Mouse (Mus musculus): ENCODE data around the gene Pld6. TPM values are rescaled to one million over a fixed set of nuclear protein-coding genes. Genes with fewer than 3 reads are reported as not detected.

Pld6 gene
- 1 to 10 TPM in 3 of 4 experiments, under 1 TPM in 1; 0.86 to 1.6 (median 1.3) TPM for total RNA-seq (2022)

DNA sequence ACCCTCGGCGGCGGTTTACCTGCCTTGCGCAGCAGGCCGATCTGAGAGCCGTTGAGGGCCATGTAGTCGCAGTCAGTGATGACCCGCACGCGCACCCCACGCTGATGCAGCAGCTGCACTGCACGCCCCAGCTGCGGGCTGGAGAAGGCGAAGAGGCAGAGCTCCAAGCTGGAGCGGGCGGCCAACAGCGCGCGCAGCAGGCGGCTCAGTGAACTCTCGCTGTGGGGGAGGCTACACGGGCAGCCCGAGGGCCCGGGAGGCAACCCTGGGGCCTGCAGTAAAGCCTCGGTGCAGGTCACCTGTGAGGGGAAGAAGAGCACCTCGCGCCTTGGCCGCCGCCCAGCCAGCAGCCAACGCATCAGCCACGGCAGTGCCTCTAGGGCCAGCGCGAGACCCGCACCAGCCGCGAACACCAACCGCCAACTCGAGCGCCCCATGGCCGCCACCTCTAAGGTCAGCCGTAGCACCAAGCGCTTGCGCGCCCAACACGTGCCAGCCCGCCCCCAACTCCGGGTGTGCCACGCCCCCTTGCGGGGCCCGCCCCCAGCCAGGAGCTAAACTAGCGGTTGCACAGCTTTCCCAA, at the start of gene Pld6:
Gene Pld6 (minus strand): TSS at position 447 of the 583 bp plus-strand sequence.
- DNase-seq (ENCODE audit: low spot score in 2 of 2) = peak in 1 of 2 experiments; percentile 28

DNA sequence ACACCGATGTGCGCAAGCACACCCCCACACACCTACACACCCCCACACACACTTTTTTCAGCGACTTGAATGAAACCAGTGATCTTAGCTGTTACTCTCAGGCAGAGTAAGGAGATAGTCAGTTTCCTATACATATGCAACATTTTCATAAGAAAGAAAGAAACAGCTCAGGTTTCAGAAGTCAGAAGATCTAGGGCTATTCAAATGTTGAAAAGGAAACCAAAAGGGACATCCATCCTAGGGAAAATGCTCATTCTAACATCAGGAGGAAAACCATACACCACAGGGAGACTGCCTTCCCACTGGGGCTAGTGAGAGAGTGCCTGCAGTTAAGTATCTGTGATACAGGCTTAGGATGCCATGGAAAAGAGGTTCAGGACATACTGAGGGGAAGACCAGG, 34.2 kb upstream of the Pld6 start:
- no peak for DNase-seq (ENCODE audit: low spot score in 2 of 2)

DNA sequence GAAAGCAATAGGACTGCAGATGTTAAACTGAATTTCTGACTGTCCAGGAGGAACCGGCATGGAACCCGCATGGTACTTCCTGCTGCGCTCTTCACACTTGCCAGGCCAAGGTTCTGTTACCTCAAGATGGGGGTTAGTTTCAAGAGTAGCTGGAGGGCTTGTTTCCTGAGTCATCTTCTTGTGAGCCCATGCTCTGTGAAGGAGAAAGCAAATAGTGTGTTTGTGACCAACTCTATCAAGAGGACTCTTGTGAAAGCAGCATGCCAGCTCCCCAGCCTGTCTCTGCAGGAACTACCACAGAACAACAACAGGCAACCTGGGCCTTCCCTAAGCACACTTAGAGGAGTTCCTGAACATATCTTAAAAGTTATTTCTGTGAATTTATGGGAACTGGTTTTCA, 30.5 kb upstream of the Pld6 start:
- no peak for DNase-seq (ENCODE audit: low spot score in 2 of 2)

DNA sequence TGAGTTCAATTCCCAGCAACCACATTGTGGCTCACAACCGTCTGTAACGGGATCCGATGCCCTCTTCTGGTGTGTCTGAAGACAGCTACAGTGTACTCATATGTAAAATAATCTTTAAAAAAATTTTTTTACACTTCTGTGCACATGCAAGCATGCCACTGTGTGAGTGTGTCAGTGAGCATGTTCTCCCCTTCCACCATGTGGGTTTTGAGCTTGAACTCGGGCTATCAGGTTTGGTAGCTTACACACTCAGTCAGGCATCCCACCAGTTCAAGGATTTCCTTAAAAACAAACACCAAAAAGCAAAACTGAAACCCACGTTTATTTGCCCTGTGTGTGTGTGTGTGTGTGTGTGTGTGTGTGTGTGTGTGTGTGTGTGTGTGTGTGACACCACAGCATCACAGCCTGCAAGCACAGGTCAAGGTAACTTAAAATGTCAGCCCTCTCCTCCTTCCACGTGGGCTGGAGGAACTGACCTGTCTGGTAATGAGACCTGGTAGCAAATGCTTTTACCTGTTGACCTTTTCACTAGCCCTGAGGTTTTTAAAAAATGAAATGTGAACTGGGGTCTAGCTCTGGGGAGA, 28.1 kb upstream of the Pld6 start:
- DNase-seq (ENCODE audit: low spot score in 2 of 2) = no peak

DNA sequence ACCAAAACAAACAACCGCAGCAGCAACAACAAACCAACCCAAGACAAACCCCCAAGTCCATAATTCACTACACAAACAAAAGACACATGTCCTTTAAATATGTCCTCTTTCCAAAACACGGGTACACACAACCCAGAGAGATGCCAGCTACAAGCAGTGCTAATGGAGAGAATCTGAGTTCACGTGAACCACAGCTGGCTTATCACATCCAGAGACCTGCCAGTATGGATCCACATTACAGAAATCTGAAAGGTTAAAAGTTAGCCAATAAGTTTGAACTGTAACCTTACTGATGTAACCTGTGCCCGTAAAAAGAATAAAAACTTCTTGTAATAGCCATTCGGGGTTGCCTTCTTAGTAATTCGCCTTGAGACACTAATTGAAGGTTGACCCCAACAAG, 27.5 kb upstream of the Pld6 start:
- DNase-seq (ENCODE audit: low spot score in 2 of 2) = no peak

DNA sequence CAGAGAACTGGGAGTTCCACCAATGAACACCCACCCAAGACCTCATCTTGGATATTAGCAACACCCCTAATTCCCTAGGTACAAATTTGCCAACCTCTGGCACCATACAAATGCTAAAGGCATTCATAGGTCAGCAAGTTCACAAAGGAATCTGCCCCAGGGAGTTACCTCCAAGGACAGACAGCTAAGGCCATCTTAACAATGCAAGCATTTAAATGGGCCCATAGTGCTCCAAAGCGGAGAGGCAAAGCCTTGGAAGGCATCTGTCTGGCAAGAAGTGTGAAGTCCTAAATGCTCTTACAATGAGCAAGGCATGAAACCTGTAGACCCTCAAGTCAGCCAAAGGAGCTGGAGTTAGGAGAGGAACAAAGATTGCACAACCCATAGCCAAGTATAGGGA, 26.9 kb upstream of the Pld6 start:
- DNase-seq (ENCODE audit: low spot score in 2 of 2) = no peak

DNA sequence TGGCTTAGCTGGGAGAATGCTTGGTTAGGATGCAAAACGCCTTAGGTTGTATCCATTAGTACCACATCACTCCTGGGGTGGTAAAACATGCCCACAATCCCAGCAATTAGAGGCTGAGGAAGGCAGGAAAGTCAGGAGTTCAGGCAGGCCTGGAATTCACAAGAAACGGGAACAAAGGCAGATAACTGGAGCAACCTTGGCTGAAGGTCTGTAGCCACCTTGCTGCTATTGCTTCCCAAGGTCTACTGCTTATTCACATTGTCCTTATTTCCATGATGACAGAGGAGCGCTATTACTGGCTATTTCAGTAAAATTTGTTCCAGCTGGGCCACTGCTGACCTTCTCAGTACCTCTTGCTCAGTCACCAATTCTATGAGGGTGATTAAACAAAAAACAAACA, 25.8 kb upstream of the Pld6 start:
- DNase-seq (ENCODE audit: low spot score in 2 of 2) = no peak

DNA sequence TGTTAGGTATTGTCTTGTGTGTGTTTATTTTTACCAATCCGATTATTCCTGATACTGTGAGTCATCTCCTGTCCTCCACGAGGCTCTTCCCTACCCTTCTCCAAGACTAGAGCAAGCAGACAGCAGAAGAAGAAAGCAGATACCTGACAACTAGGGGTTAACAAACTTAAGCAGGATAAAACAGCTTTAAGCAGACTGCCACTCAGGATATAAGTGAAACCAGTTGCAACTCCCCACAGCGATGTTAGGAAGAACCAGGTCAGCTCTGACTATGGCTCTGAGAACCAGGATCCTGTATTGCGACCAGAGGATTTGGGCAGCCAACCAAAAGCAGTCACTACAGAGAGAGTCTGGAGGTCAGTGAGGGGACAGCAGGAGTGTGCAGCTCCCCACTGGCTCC, 23.8 kb upstream of the Pld6 start:
- DNase-seq (ENCODE audit: low spot score in 2 of 2) = no peak

DNA sequence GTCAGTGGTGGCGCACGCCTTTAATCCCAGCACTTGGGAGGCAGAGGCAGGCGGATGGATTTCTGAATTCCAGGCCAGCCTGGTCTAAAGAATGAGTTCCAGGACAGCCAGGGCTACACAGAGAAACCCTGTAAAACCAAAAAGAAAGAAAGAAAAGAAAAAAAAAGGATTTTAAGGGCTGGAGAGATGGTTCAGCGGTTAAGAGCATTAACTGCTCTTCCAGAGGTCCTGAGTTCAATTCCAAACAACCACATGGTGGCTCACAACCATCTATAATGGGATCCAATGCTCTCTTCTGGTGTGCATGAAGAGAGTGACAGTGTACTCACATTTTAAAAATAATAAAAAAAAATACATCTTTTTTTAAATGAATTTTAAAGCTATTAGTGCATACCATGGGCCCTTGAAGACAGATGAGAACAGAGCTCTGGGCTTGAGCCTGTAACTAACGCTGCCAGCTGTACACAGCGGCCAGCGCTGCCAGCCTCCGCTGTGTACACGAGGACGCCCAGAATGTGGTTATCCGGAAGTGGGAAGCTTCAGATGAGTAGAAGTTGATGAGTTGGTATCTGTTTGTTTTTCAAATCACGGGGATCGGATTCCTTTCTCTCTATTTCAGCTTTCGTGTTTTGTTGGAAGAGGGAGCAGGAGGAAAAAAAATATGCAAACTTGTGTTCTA, 23.2 kb upstream of the Pld6 start:
- DNase-seq (ENCODE audit: low spot score in 2 of 2) = no peak

DNA sequence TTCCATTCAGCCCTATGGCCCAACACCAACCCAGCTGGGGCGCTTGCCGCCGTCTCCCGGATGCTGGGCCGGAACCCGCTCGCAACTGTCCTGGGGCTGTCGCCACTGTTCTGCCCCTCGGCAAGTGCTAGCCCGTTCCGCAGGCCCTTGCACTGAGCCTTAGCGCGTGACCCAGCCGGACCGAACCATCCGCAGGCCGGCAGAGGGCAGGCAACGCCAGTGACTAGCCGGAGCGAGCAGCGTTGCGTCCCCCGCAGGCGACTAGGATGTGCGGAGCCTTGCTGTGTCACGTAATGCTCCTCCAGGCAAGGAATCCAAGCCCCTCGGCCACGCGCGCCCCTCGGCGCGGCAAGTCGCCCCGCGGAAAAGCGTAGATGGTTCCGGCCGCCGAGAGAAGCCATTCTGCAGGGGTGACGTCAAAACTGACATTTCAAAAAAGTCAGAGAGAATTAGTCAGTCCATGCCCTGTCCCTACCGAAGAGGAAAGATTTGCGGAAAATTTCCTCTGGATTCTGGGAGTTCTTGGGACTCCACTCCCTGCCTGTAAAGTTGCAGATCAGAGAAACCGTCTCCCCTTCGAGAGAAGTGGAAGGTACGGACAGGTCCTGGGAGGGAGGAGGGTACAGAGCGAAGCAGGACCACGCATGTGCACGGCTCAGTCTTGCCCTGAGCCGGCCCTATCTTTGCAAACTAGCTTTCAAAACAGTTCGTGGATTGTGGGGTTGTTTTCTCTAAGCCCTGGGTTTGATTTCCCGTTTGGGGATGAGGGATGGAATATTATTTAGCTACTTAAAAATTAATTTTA, 22.4 kb upstream of the Pld6 start, which contains the start of gene Flcn:
Gene Flcn (minus strand): TSS at position 347 of the 805 bp plus-strand sequence.
- peak; percentile 77 to 83 for DNase-seq (ENCODE audit: low spot score in 2 of 2)

DNA sequence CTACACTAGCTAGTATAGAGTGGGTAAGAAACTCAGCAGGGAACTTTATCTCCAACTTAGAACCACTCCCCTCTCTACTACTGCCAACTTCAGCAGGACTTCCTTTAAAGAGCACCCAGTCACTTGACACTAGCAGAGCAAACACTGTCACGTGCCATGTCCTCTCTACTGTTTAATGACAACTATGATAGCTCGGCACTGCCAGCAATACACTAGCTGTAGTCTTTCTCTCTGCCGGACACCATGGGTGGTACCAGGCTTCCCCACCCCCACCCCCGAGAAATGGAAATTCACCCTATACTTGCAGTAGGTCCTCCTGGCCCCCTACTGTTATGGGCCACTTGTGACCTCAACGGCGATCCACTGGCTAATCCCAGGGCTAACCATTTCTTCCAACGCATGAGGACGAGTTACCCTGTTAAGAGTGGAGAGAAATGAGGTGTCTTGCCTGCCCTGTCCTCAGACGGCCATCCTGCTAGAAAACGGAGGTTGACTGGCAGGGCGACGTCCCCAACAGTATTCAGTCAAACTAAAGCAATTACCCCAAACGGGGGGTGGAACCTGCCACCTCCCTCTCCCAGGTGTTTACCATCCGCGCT, 21.7 kb upstream of the Pld6 start:
- DNase-seq (ENCODE audit: low spot score in 2 of 2) = no peak

DNA sequence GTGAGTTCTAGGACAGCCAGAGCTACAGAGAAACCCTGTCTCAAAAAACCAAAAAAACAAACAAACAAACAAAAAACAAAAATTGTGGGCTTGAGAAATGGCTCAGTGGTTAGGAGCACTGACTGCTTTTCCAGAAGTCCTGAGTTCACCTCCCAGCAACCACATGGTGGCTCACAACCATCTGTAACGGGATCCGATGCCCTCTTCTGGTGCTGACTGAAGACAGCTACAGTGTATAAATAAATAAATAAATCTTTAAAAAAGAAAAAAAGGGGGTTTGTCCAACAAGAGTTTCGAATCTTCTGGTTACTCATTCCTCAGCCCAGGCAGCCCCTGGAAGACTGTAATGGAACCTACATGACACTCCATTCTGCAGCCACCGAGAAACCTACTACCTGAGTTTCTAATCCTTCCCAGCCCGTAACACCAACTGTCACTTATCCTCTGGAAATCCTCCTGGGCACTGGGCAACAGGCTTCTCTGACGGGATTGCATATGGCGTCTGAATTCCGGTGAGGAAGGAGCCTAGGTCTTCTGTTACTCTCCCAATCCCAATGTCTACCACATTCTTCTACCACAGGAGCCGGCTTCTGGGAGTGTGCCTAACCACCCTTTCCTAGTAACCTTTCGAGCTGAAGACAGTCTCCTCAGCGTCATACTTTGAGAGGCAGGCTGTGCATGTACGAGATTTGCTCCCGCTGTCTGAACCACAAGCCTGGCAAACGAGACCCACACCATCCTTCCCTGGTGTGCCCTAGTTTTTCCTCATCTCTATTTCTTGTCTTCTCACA, 20.9 kb upstream of the Pld6 start:
- DNase-seq (ENCODE audit: low spot score in 2 of 2) = no peak

DNA sequence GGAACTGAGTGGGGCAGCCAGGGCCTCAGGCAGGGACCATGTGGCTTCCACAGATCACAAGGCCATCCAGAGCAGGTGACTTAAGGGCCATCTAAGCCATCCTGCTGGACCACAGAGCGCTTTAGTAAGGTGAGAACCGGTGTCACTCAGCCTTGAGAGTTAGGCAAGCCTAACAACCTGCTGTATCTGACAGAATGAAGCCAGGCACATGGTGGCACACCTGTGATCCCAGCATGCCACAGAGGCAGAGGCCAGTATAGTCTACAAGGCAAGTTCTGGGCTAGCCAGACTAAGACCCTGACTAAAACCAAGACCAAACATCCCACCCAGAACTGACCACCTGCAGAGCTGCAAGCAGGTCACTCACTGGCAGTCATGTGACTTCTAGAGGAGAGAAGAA, 18.2 kb upstream of the Pld6 start:
- DNase-seq (ENCODE audit: low spot score in 2 of 2) = no peak

DNA sequence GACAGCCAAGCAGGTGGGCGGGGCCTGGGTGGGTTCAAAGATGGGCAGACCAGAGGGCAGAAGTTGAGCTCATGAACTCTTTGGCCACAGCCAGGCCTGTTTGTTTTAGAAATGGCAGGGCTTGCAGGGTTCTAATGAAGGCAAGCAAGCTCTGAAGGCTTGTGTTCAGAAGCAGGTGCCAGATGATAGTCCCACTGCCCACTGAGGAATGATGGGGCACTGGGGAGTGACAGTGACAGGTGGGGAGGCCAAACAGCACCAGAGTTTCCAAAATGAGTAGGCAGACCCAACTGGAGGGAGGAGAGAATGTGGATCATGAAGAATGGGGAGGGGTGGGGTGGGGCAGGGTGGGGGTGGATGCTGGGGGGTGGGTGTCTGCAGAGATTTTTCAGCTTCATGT, 17.8 kb upstream of the Pld6 start:
- DNase-seq (ENCODE audit: low spot score in 2 of 2) = no peak

DNA sequence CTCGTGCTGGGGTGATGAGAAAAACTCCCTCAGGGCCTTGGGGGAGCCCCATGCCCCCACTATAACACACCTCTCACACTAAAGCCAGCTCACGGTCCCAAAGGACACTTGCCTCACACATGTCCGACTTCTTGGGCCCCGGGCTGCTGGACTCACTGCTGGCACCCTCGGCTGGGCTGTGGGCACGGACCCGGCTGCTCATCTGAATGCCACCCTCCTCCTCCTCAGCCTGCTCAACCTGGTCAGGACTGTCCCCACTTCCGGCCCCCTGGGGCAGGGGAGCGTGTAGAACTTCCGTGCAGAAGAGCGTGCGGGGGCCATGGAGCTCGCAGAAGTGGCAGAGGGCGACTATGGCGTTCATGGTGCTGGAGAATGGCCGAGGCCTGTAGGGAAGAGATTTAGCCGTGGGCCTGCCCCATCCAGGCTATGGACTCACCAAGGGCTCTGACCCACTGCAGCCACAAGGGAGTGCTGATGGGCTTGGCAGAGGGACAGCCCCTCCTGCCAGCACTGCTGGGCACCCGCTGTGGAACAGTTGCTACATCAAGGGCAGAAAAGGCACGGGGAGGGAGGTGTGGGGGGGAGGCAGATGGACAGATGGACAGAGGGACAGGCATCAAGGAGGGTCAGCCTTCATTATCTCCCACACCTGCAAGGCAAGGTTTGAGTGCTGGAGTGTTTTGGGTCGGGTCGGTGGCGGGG, 17.1 kb upstream of the Pld6 start:
- no peak for DNase-seq (ENCODE audit: low spot score in 2 of 2)

DNA sequence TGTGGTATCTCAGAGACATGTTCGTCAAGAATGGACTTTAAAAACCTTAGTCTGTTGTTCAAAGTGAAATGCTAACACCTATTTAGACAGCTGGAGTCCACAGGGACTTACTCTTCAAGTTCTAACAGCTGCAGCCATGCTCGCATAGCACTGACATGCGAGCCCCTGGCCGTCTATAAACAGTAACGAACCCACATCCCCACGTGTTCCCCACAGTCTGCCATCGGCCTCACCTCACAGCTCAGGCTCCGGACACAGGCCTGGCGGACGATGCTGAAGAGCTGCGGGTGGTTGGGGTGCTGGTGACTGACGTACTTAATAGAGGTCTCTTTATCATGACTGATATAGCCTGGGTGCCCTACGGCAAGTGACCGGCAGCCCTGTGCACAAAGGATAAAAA, 16.1 kb upstream of the Pld6 start:
- DNase-seq (ENCODE audit: low spot score in 2 of 2) = no peak

DNA sequence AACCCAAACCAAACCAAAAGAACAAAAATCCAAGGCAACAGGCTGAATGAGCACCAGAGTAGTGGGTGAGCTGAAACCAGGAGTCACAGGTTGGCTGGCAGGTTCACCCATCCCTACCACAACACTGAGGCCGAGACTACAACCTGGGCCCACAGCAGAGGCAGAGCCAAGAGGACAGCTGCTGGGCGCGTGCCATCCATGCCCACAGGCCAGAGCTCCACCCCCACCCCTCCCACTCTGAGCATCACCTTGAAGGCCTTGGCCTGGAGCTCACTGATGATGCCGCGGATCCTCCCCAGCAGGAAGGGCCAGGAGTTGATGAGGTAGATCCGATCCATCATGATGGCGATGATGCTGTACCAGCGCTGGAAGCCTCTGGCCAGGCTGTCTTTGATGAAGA, 14.4 kb upstream of the Pld6 start:
- no peak for DNase-seq (ENCODE audit: low spot score in 2 of 2)

DNA sequence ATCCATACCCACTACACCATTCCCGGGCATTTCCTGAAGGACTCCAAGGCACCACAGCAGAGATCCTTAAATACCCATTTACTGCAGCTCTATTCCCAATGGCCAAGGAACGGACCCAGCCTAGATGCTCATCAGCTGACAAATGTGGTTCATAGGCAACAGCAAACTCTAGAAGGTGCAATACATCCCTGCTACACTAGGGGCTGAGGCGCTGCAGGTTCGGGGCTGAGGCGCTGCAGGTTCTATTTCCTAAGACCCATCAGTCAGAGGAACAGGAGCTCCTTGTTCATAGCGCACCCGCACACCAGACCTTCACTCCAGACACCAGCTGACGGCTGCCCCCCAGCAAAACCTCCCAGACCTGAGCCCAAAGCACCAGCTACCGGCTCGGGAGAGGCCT, 13.0 kb upstream of the Pld6 start:
- no peak for DNase-seq (ENCODE audit: low spot score in 2 of 2)

DNA sequence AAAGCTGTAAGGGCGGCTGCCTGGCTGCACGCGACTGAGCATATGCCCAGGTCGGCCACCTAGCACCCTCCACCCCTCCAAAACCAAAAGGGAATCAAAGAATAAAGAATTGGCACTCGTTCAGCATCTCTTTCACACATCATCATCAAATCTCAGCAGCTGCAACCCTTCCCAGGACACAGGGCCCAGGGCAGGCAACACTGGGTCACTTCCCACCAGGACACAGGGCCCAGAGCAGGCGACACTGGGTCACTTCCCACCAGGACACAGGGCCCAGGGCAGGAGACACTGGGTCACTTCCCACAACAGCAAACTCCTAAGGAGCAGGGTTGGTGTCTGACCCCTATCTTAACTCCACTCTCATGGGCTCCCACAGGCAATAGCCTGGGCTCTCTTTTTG, 5.9 kb upstream of the Pld6 start:
- no peak for DNase-seq (ENCODE audit: low spot score in 2 of 2)

DNA sequence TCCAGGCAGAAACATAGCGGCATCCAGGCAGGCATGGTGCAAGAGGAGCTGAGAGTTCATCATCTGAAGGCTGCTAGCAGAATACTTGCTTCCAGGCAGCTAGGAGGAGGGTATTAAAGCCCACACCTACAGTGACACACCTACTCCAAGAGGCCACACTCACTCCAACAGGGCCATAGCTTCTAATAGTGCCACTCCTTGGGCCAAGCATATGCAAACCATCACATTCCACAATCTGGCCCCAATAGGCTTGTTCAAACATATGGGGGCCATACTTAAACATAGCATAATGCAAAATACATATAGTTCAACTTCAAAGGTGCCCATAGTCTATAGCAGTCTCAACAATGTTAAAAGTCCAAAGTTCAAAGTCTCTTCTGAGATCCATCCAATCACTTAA, 1.9 kb upstream of the Pld6 start:
- no peak for DNase-seq (ENCODE audit: low spot score in 2 of 2)
